Mouse (Mus musculus) myocyte (in vitro differentiated cells): ENCODE results near the gene Wdhd1. TPM values are rescaled to one million over a fixed set of nuclear protein-coding genes. Genes with fewer than 3 reads are reported as not detected.

Source experiments
- H3K27me3 ChIP-seq: one replicate; pipeline ENCODE4 v1.6.1; 2011; ENCODE audit not compliant: control insufficient read depth, insufficient read depth, insufficient read length
- H3K36me3 ChIP-seq: one replicate; pipeline ENCODE4 v1.6.1; 2011; ENCODE audit not compliant: control insufficient read depth, insufficient read depth
- H3K4me2 ChIP-seq: one replicate; pipeline ENCODE4 v1.6.1; 2011; ENCODE audit warnings: low read depth, control low read depth
- H3K4me3 ChIP-seq: one replicate; pipeline ENCODE4 v1.5.1; 2011; ENCODE audit warnings: mild to moderate bottlenecking, control low read depth, moderate library complexity
- H3K79me2 ChIP-seq: one replicate; pipeline ENCODE4 v1.6.1; 2011; ENCODE audit not compliant: control insufficient read depth, insufficient read depth
- H3ac ChIP-seq: one replicate; pipeline ENCODE4 v1.6.1; 2011; ENCODE audit not compliant: control insufficient read depth, insufficient read length
- CEBPB ChIP-seq: IDR thresholded peaks from 2 replicates; pipeline ENCODE4 v1.6.1; 2011; ENCODE audit warnings: mild to moderate bottlenecking, moderate library complexity; ENCODE audit not compliant: poor library complexity, insufficient read depth, severe bottlenecking
- E2F4 ChIP-seq: IDR thresholded peaks from one replicate; pipeline ENCODE4 v1.6.1; 2011; ENCODE audit warnings: mild to moderate bottlenecking, control low read depth, moderate library complexity; ENCODE audit not compliant: insufficient read depth
- MAX ChIP-seq: IDR thresholded peaks from one replicate; pipeline ENCODE4 v1.6.1; 2011; ENCODE audit warnings: low read depth, mild to moderate bottlenecking, control low read depth
- MYOD1 ChIP-seq, 3 experiments: IDR thresholded peaks; one replicate each; pipeline ENCODE4 v1.6.1; 2011; ENCODE audit warnings: control low read depth in 2 of 3, low read depth in 2 of 3, mild to moderate bottlenecking in 2 of 3, moderate library complexity in 1 of 3; ENCODE audit not compliant: insufficient read length in 2 of 3, control insufficient read depth in 1 of 3
- MYOG ChIP-seq, 3 experiments: IDR thresholded peaks; one replicate each; pipeline ENCODE4 v1.6.1; 2011; ENCODE audit warnings: control low read depth in 2 of 3, low read depth in 2 of 3, mild to moderate bottlenecking in 2 of 3; ENCODE audit not compliant: insufficient read length in 2 of 3, control insufficient read depth in 1 of 3, insufficient read depth in 1 of 3
- POLR2A ChIP-seq: IDR thresholded peaks from one replicate; pipeline ENCODE4 v1.6.1; 2011; ENCODE audit warnings: low read depth, mild to moderate bottlenecking, control low read depth, moderate library complexity; ENCODE audit not compliant: insufficient read length
- POLR2AphosphoS2 ChIP-seq: IDR thresholded peaks from one replicate; pipeline ENCODE4 v1.6.1; 2011; ENCODE audit warnings: low read depth, control low read depth; ENCODE audit not compliant: insufficient read length
- REST ChIP-seq: IDR thresholded peaks from one replicate; pipeline ENCODE4 v1.6.1; 2011; ENCODE audit warnings: mild to moderate bottlenecking, control low read depth, moderate library complexity; ENCODE audit not compliant: insufficient read depth, insufficient read length
- SRF ChIP-seq: IDR thresholded peaks from one replicate; pipeline ENCODE4 v1.6.1; 2011; ENCODE audit warnings: low read depth; ENCODE audit not compliant: control insufficient read depth, insufficient read length
- TCF12 ChIP-seq: IDR thresholded peaks from one replicate; pipeline ENCODE4 v1.6.1; 2011; ENCODE audit warnings: mild to moderate bottlenecking, control low read depth; ENCODE audit not compliant: poor library complexity, insufficient read depth, severe bottlenecking
- TCF3 ChIP-seq: IDR thresholded peaks from one replicate; pipeline ENCODE4 v1.6.1; 2011; ENCODE audit warnings: low read depth, control low read depth; ENCODE audit not compliant: insufficient read length
- USF1 ChIP-seq: IDR thresholded peaks from one replicate; pipeline ENCODE4 v1.6.1; 2011; ENCODE audit warnings: low read depth, mild to moderate bottlenecking, control low read depth, moderate library complexity
- polyA plus RNA-seq: library from polyadenylated mRNA; unstranded; fragments of >200 nt; fragmentation: generic; extraction: Trizol; gene quantifications from one replicate; pipeline ENCODE4 v1.2.1, GENCODE M21; 2012; ENCODE audit warnings: missing spikeins

The Wdhd1 gene
- polyA plus RNA-seq, 1 experiment, result 2.1 TPM

DNA sequence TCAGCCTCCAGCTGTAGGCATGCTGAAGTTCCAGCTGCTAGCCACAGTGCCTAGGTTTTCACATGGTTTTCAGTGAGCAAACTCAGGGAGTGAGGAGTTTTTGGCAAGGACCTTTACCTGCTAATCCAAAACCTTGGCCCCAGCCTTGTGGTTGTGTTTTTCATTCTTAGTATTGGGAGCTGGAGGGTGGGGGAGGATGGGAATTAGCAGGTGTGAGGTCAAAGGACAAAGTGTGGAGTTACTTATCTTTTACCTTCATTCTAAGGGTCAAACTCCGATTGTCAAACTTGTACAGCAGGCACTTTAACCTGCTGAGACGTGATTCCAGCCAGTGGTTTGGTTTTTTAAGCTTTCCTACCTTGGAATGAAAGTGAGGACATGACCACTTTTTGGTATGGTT, 19.6 kb upstream of the Wdhd1 start:
- no peaks in the 10 kb centered on the region for H3K27me3 ChIP-seq
- H3K4me2 ChIP-seq, result no peak overlapping the region
- TF ChIP-seq USF1 (no peak), MYOD1 (IDR thresholded peaks at IDR 0.05; ENCODE audit: control insufficient read depth in 1 of 3, insufficient read length in 2 of 3, low read depth in 2 of 3) (no peak), POLR2A (no peak)
- no peak overlapping the region for H3ac ChIP-seq
- no peak overlapping the region for H3K4me3 ChIP-seq
- H3K79me2 ChIP-seq, result peaks cover 28% of the 10 kb centered on the region
- H3K36me3 ChIP-seq, result peaks cover 5% of the 10 kb centered on the region

DNA sequence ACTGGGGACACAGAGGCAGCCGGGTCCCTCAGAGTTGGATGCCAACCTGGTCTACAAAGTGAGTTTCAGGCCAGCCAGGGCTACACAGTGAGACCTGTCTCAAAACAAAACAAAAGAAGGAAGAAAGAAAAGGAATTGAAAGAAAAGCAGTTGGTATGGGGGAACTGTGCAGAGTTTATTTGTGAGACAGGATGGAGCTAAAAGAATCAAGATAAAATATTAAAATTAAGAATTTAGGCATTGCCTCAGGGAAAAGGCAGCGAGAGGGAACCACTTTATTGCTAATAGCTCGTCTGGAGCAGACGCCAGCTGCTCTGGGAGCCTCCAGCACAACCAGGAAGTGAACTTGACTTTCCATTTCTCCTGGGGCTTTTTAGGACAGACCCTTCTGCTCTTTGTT, 17.5 kb upstream of the Wdhd1 start:
- no peak for TF ChIP-seq POLR2AphosphoS2
- no peak for TF ChIP-seq TCF12
- no peak for TF ChIP-seq USF1
- TF ChIP-seq SRF, result no peak
- TF ChIP-seq MYOD1 (IDR thresholded peaks at IDR 0.05; ENCODE audit: control insufficient read depth in 1 of 3, insufficient read length in 2 of 3, low read depth in 2 of 3), result no peak
- TF ChIP-seq CEBPB, result no peak
- no peak for TF ChIP-seq E2F4
- no peak for TF ChIP-seq TCF3

DNA sequence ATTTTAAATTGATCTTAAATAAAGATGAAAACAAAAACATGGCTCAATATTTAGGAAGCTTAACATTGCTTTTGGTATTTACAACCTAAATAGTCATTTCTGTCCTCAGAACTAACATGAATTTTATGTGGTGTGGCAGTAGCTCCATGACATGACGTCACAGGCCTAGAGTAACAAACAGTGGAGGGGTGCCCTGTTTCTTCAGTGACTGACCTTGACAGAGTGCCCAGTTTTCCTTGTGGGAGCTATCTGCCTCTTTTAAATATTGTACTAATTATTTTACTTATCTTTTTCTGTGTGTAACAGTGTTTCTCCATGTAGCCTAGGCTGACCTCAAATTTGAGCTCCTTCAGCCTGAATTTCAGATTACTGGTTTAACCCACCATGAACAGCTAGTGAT, 15.1 kb upstream of the Wdhd1 start:
- H3K27me3 ChIP-seq, result no peaks in the 10 kb centered on the region
- H3ac ChIP-seq, result no peak overlapping the region
- H3K4me3 ChIP-seq, result no peak overlapping the region
- H3K36me3 ChIP-seq, result peaks cover 10% of the 10 kb centered on the region
- TF ChIP-seq MAX (no peak), POLR2AphosphoS2 (no peak), CEBPB (no peak), TCF12 (no peak), TCF3 (no peak), REST (no peak), USF1 (no peak), SRF (no peak)
- peaks cover 10% of the 10 kb centered on the region for H3K79me2 ChIP-seq
- H3K4me2 ChIP-seq, result no peak overlapping the region

More for the DNA sequence above, 17.5 kb upstream of the Wdhd1 start:
- Histone ChIP-seq H3K4me3 (no peak overlapping the region), H3ac (no peak overlapping the region), H3K36me3 (peaks cover 10% of the 10 kb centered on the region), H3K4me2 (no peak overlapping the region), H3K79me2 (peaks cover 7% of the 10 kb centered on the region), H3K27me3 (no peaks in the 10 kb centered on the region)

DNA sequence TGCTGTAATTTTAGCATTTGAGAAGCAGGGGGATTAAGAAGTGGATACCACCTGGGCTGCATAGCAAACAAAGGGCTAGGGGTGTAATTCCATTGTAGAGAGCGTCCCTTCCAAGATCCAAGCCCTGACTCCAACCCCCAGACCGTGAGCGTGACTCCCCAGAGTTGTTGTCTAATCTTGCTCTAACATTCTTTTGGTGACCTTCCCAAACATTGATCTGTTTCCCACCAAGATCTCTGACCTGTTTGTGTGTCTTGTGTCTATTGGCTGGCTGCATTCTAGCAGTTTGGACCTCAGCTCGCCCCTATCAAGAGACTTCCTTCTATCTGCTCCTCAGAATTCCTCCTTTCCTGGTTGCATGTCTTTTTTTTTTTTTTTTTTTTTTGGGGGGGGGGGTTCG, 10.4 kb upstream of the Wdhd1 start:
- no peaks in the 10 kb centered on the region for H3K27me3 ChIP-seq
- TF ChIP-seq CEBPB (no peak), MYOD1 (IDR thresholded peaks at IDR 0.05; ENCODE audit: control insufficient read depth in 1 of 3, insufficient read length in 2 of 3, low read depth in 2 of 3) (no peak), TCF3 (no peak), MYOG (IDR thresholded peaks at IDR 0.05; ENCODE audit: control insufficient read depth in 1 of 3, insufficient read depth in 1 of 3, insufficient read length in 2 of 3, low read depth in 2 of 3) (no peak), POLR2AphosphoS2 (no peak), REST (no peak), USF1 (no peak), POLR2A (no peak), SRF (no peak), E2F4 (no peak), TCF12 (no peak)
- H3ac ChIP-seq, result no peak overlapping the region
- peaks cover 10% of the 10 kb centered on the region for H3K36me3 ChIP-seq
- peaks cover 53% of the 10 kb centered on the region for H3K79me2 ChIP-seq
- no peak overlapping the region for H3K4me3 ChIP-seq
- no peak overlapping the region for H3K4me2 ChIP-seq

DNA sequence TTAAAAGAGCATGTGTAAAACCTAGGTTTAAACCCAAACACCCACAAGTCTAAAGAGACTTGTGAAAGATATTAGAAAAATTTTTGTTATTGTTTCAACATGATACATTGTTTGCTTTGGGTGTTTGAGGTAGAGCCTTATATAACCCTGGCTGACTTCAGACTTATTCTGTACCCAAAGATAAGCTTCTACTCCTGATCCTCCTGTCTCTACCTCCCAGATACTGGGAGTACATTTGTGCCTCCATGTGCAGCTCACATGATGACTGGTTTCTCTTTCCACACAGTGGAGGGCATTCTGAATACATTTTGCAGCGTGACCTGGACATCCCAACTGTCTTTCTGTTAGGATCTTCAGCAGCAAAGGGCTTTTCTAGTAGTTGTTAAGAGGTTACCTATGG, 9.6 kb upstream of the Wdhd1 start:
- no peak for TF ChIP-seq MAX
- no peak for TF ChIP-seq E2F4
- no peak for TF ChIP-seq CEBPB
- no peak for TF ChIP-seq MYOG (IDR thresholded peaks at IDR 0.05; ENCODE audit: control insufficient read depth in 1 of 3, insufficient read depth in 1 of 3, insufficient read length in 2 of 3, low read depth in 2 of 3)
- TF ChIP-seq USF1, result no peak
- TF ChIP-seq MYOD1 (IDR thresholded peaks at IDR 0.05; ENCODE audit: control insufficient read depth in 1 of 3, insufficient read length in 2 of 3, low read depth in 2 of 3), result no peak
- TF ChIP-seq POLR2AphosphoS2, result no peak
- TF ChIP-seq POLR2A, result no peak
- no peak for TF ChIP-seq SRF
- no peak for TF ChIP-seq REST
- TF ChIP-seq TCF12, result no peak
- TF ChIP-seq TCF3, result no peak
- peaks cover 9% of the 10 kb centered on the region for H3K36me3 ChIP-seq
- H3K4me2 ChIP-seq, result no peak overlapping the region
- H3K27me3 ChIP-seq, result no peaks in the 10 kb centered on the region
- no peak overlapping the region for H3ac ChIP-seq
- H3K4me3 ChIP-seq, result no peak overlapping the region
- H3K79me2 ChIP-seq, result peaks cover 61% of the 10 kb centered on the region
